Mouse (Mus musculus) embryo, embryonic 11 days (tissue): ENCODE measurements around the gene Thap11.

Source experiments
- DNase-seq: peaks from one replicate; pipeline ENCODE4 v3.0.0-alpha.2; 2015

Thap11 gene

DNA sequence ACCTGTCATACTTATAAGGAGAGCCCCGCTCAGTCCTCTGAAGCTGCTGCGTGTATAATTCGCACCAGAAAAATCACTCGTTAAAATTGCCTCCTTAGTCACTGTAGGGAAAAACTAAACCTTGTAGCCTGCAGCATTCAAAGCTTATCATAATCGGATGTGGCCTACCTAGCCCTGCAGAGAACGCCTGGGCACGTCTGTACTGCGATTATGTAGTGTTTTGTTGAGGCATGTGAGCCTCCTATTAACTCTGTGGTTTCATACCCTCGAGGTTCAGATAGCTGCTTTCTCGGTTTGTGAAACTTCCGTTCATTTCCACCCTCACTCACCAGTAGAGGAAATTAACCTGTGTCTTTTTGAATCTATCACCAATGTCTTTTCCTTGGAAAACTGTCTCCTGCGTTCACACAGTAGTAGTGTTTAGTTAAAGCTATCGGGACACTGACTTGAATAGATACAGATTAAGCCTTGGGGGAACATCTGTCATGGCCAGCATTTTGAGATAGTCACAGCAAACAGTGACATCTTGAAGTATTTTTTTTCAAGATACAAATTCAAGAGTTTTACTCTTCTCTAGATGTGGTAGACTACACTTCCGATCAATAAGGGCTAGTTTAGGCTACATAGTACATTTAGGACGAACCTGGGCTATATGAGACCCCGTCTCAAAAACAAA is 46.1 kb downstream of the Thap11 start:
- no peak for DNase-seq
